8 mouse cellular contexts compared by ENCODE assay signal in the genomic region with DNA sequence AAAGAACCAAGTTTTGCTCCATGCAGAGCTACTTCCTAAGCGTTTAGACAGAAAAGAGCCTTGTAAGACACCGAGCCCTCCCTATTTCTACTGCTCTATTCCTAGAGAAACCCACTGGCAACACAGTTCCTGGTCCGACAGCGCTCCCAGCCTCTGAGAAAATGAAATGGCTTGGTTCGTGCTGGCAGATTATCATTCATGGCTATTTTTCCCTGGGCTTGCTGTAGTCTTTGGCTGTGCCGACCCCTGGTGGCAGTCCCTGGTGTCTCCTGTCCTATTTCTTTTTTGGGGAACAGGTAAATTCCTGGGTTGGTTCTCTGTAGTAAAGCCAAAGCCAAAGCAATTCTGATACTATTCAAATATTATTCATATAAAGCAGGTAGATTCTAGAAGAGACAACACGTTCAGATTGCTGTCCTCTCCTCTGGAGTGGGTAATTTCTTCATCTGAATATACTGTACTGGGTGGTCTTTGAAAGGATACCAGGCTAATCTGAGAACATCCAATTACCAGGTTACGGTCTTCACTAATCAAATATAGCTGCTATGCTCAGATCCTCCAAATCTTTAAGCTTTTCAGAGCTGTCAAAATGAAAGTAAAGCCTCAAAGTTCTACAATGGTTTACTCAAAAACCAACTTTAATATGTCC.
DNase-seq lines count a peak whose midpoint lies in the region; ATAC-seq and TF ChIP-seq lines count a peak whose summit lies in the region.

No protein-coding gene starts in this region.

- whole genome bisulfite sequencing in hindbrain, embryonic 11.5 days = 51% methylated on average over 8 of the region's 8 CpGs
- 49% methylated on average over 8 of the region's 8 CpGs for WGBS in lung, embryonic 15.5 days

- peak; percentile 52 for ATAC-seq in Patski
- ATAC-seq in hindbrain, embryonic 11.5 days (ENCODE audit: low FRiP score) = peak; percentile 83
- ATAC-seq in lung, embryonic 15.5 days (ENCODE audit: borderline replicate concordance, extremely low read depth, low FRiP score, low TSS enrichment) = peak; percentile 82

- no peak for DNase-seq in Patski (ENCODE audit: low read depth, low spot score)
- DNase-seq in cerebellum, adult 9-10 months = peak; percentile 55
- DNase-seq in frontal cortex, postnatal 10 days (ENCODE audit: low spot score in 2 of 2) = peak; percentile 54 to 64
- peak; percentile 70 for DNase-seq in hindbrain, embryonic 11.5 days (ENCODE audit: low spot score)
- peak; percentile 44 for DNase-seq in layer of hippocampus, adult 9-10 months (ENCODE audit: low spot score)
- peak; percentile 85 for DNase-seq in retina, embryonic 14.5 days (ENCODE audit: low spot score)
- peak; percentile 62 to 67 for DNase-seq in thymus, postnatal 36 days

- H3K4me2 ChIP-seq in hindbrain, embryonic 11.5 days (replicated peaks; ENCODE audit: low read depth, low read length) = no peak overlapping the region
- H3K4me2 ChIP-seq in lung, embryonic 15.5 days = no peak overlapping the region

- in situ Hi-C loops in Patski (cut with MboI; ENCODE audit: low pct_unique_long_range_greater_than_20kb) = loop anchor here (5.0 kb wide), 1 partner anchor 161 kb away; no protein-coding TSS in a partner anchor

- no peak overlapping the region for H3K9ac ChIP-seq in hindbrain, embryonic 11.5 days (ENCODE audit: low read depth, low read length)
- H3K9ac ChIP-seq in lung, embryonic 15.5 days = no peak overlapping the region

- no peak overlapping the region for H3K4me3 ChIP-seq in hindbrain, embryonic 11.5 days (ENCODE audit: low read depth, low read length)
- H3K4me3 ChIP-seq in lung, embryonic 15.5 days = no peak overlapping the region

- TF ChIP-seq CTCF in Patski (IDR thresholded peaks at IDR 0.05) = peak; percentile 96

- no peaks in the 10 kb centered on the region for H3K36me3 ChIP-seq in hindbrain, embryonic 11.5 days (ENCODE audit: control insufficient read depth, insufficient read depth, low read length)
- peaks cover 40% of the 10 kb centered on the region for H3K36me3 ChIP-seq in lung, embryonic 15.5 days

- CTCF ChIA-PET in Patski (lab: Charles Lee) = interaction anchor here (0.6 to 8.5 kb wide), 19 partner anchors 8 to 417 kb away, joined by 3 to 99 read pairs (median 3); partner anchors contain the start of gene Fignl1

- no peaks in the 10 kb centered on the region for H3K9me3 ChIP-seq in hindbrain, embryonic 11.5 days (ENCODE audit: control insufficient read depth, low read length)
- H3K9me3 ChIP-seq in lung, embryonic 15.5 days = 0 out of 2 replicates have a peak, but pooled peaks cover 3% of the 10 kb centered on the region

- no peaks in the 10 kb centered on the region for H3K27me3 ChIP-seq in Patski
- no peaks in the 10 kb centered on the region for H3K27me3 ChIP-seq in hindbrain, embryonic 11.5 days (ENCODE audit: control insufficient read depth, insufficient read depth, low read length)
- H3K27me3 ChIP-seq in lung, embryonic 15.5 days = no peaks in the 10 kb centered on the region; the same call in 1 of the 2 replicates

- no peak overlapping the region for H3K27ac ChIP-seq in hindbrain, embryonic 11.5 days (ENCODE audit: low read depth, low read length)
- 0 out of 2 replicates have a peak overlapping the region, but pooled peaks have one; percentile 45 for H3K27ac ChIP-seq in lung, embryonic 15.5 days

- H3K4me1 ChIP-seq in hindbrain, embryonic 11.5 days (replicated peaks; ENCODE audit: control insufficient read depth, insufficient read depth, low read length) = no peaks in the 10 kb centered on the region
- H3K4me1 ChIP-seq in lung, embryonic 15.5 days = peaks cover 14% of the 10 kb centered on the region

- POLR2A ChIA-PET in Patski (lab: Charles Lee) = interaction anchor here (0.7 kb wide), 1 partner anchor 422 kb away, joined by 3 read pairs; no protein-coding TSS in a partner anchor
